Mouse (Mus musculus): ENCODE results near the gene Zfp592. TPM values are rescaled to one million over a fixed set of nuclear protein-coding genes. Genes with fewer than 3 reads are reported as not detected.

The Zfp592 gene
- 12.4 and 13.4 TPM in 2 replicates for polyA plus RNA-seq (2014; fragmentation: Nextera tagmentation; extraction: Ambion mirVana)

GRCm38 (mm10) chr7:80992980-80993833 is at the start of gene Zfp592:
Gene Zfp592, plus strand, starts transcription at chr7:80993681.
- Histone ChIP-seq H3K9me3 (replicated peaks; ENCODE audit: control insufficient read depth, low read length) (no peaks in the 10 kb centered on the region), H3K4me2 (peak within 1 kb of the TSS; percentile 80), H3K27ac (ENCODE audit: low read depth, low read length) (peak within 1 kb of the TSS; percentile 97), H3K4me1 (ENCODE audit: control insufficient read depth, insufficient read depth, low read length) (peaks cover 30% of the 10 kb centered on the region), H3K27me3 (ENCODE audit: control insufficient read depth, insufficient read depth, low read length) (no peaks in the 10 kb centered on the region), H3K9ac (ENCODE audit: low read depth, low read length) (peak within 1 kb of the TSS; percentile 98), H3K4me3 (ENCODE audit: low read depth, low read length) (peak within 1 kb of the TSS; percentile 94), H3K36me3 (ENCODE audit: control insufficient read depth, insufficient read depth, low read length) (no peaks in the 10 kb centered on the region)
- under 1% methylated on average over 75 of the region's 102 CpGs for WGBS (ENCODE audit: insufficient replicate concordance)
- ATAC-seq (replicated peaks; ENCODE audit: insufficient number of reproducible peaks, low FRiP score, low TSS enrichment): peak; percentile 89

GRCm38 (mm10) chr7:80947445-80948350 is 45.8 kb upstream of the Zfp592 start, which contains the start of gene Sec11a:
Gene Sec11a, minus strand, starts transcription at chr7:80947780.
- peaks cover 7% of the 10 kb centered on the region for H3K4me1 ChIP-seq (ENCODE audit: control insufficient read depth, insufficient read depth, low read length)
- no peaks in the 10 kb centered on the region for H3K36me3 ChIP-seq (ENCODE audit: control insufficient read depth, insufficient read depth, low read length)
- peak within 1 kb of the TSS; percentile 88 for H3K9ac ChIP-seq (ENCODE audit: low read depth, low read length)
- peak; percentile 100 for ATAC-seq (replicated peaks; ENCODE audit: insufficient number of reproducible peaks, low FRiP score, low TSS enrichment)
- no peaks in the 10 kb centered on the region for H3K9me3 ChIP-seq (replicated peaks; ENCODE audit: control insufficient read depth, low read length)
- peak within 1 kb of the TSS; percentile 96 for H3K27ac ChIP-seq (ENCODE audit: low read depth, low read length)
- H3K4me3 ChIP-seq (ENCODE audit: low read depth, low read length): peak within 1 kb of the TSS; percentile 79
- peak within 1 kb of the TSS; percentile 70 for H3K4me2 ChIP-seq
- no peaks in the 10 kb centered on the region for H3K27me3 ChIP-seq (ENCODE audit: control insufficient read depth, insufficient read depth, low read length)
- WGBS (ENCODE audit: insufficient replicate concordance): 3% methylated on average over 44 of the region's 44 CpGs

- 81% methylated on average over 4 of the region's 4 CpGs for WGBS (ENCODE audit: insufficient replicate concordance)
- ATAC-seq (replicated peaks; ENCODE audit: insufficient number of reproducible peaks, low FRiP score, low TSS enrichment): no peak
- Histone ChIP-seq H3K9ac (ENCODE audit: low read depth, low read length) (no peak overlapping the region), H3K27ac (ENCODE audit: low read depth, low read length) (no peak overlapping the region), H3K9me3 (replicated peaks; ENCODE audit: control insufficient read depth, low read length) (no peaks in the 10 kb centered on the region), H3K4me1 (ENCODE audit: control insufficient read depth, insufficient read depth, low read length) (peaks cover 2% of the 10 kb centered on the region; the same call in 1 of the 2 replicates), H3K27me3 (ENCODE audit: control insufficient read depth, insufficient read depth, low read length) (no peaks in the 10 kb centered on the region), H3K4me2 (no peak overlapping the region), H3K4me3 (ENCODE audit: low read depth, low read length) (no peak overlapping the region), H3K36me3 (ENCODE audit: control insufficient read depth, insufficient read depth, low read length) (no peaks in the 10 kb centered on the region)
Measured at GRCm38 (mm10) chr7:80951461-80951860, 42.0 kb upstream of the Zfp592 start.

GRCm38 (mm10) chr7:80952140-80952539 is 41.3 kb upstream of the Zfp592 start:
- no peaks in the 10 kb centered on the region for H3K36me3 ChIP-seq (ENCODE audit: control insufficient read depth, insufficient read depth, low read length)
- no peak overlapping the region for H3K4me2 ChIP-seq
- ATAC-seq (replicated peaks; ENCODE audit: insufficient number of reproducible peaks, low FRiP score, low TSS enrichment): no peak
- WGBS (ENCODE audit: insufficient replicate concordance): 53% methylated on average over 3 of the region's 3 CpGs
- H3K27ac ChIP-seq (ENCODE audit: low read depth, low read length): no peak overlapping the region
- no peaks in the 10 kb centered on the region for H3K9me3 ChIP-seq (replicated peaks; ENCODE audit: control insufficient read depth, low read length)
- H3K4me3 ChIP-seq (ENCODE audit: low read depth, low read length): no peak overlapping the region
- H3K9ac ChIP-seq (ENCODE audit: low read depth, low read length): no peak overlapping the region
- no peaks in the 10 kb centered on the region for H3K4me1 ChIP-seq (ENCODE audit: control insufficient read depth, insufficient read depth, low read length)
- H3K27me3 ChIP-seq (ENCODE audit: control insufficient read depth, insufficient read depth, low read length): no peaks in the 10 kb centered on the region

GRCm38 (mm10) chr7:80954251-80954650 is 39.2 kb upstream of the Zfp592 start:
- Histone ChIP-seq H3K27me3 (ENCODE audit: control insufficient read depth, insufficient read depth, low read length) (no peaks in the 10 kb centered on the region), H3K4me3 (ENCODE audit: low read depth, low read length) (no peak overlapping the region), H3K9ac (ENCODE audit: low read depth, low read length) (no peak overlapping the region), H3K9me3 (replicated peaks; ENCODE audit: control insufficient read depth, low read length) (no peaks in the 10 kb centered on the region), H3K27ac (ENCODE audit: low read depth, low read length) (no peak overlapping the region), H3K4me2 (no peak overlapping the region), H3K4me1 (ENCODE audit: control insufficient read depth, insufficient read depth, low read length) (no peaks in the 10 kb centered on the region), H3K36me3 (ENCODE audit: control insufficient read depth, insufficient read depth, low read length) (no peaks in the 10 kb centered on the region)
- 69% methylated on average over 2 of the region's 2 CpGs for WGBS (ENCODE audit: insufficient replicate concordance)
- no peak for ATAC-seq (replicated peaks; ENCODE audit: insufficient number of reproducible peaks, low FRiP score, low TSS enrichment)

GRCm38 (mm10) chr7:80956891-80957290 is 36.6 kb upstream of the Zfp592 start:
- H3K4me3 ChIP-seq (ENCODE audit: low read depth, low read length): no peak overlapping the region
- WGBS (ENCODE audit: insufficient replicate concordance): 81% methylated on average over 2 of the region's 2 CpGs
- H3K36me3 ChIP-seq (ENCODE audit: control insufficient read depth, insufficient read depth, low read length): no peaks in the 10 kb centered on the region
- no peaks in the 10 kb centered on the region for H3K4me1 ChIP-seq (ENCODE audit: control insufficient read depth, insufficient read depth, low read length)
- H3K4me2 ChIP-seq: no peak overlapping the region
- H3K27ac ChIP-seq (ENCODE audit: low read depth, low read length): no peak overlapping the region
- no peak overlapping the region for H3K9ac ChIP-seq (ENCODE audit: low read depth, low read length)
- H3K27me3 ChIP-seq (ENCODE audit: control insufficient read depth, insufficient read depth, low read length): no peaks in the 10 kb centered on the region
- no peaks in the 10 kb centered on the region for H3K9me3 ChIP-seq (replicated peaks; ENCODE audit: control insufficient read depth, low read length)
- no peak for ATAC-seq (replicated peaks; ENCODE audit: insufficient number of reproducible peaks, low FRiP score, low TSS enrichment)

- ATAC-seq (replicated peaks; ENCODE audit: insufficient number of reproducible peaks, low FRiP score, low TSS enrichment): no peak
- H3K9ac ChIP-seq (ENCODE audit: low read depth, low read length): no peak overlapping the region
- 63% methylated on average over 3 of the region's 3 CpGs for WGBS (ENCODE audit: insufficient replicate concordance)
- H3K4me3 ChIP-seq (ENCODE audit: low read depth, low read length): no peak overlapping the region
- no peaks in the 10 kb centered on the region for H3K4me1 ChIP-seq (ENCODE audit: control insufficient read depth, insufficient read depth, low read length)
- no peaks in the 10 kb centered on the region for H3K27me3 ChIP-seq (ENCODE audit: control insufficient read depth, insufficient read depth, low read length)
- no peaks in the 10 kb centered on the region for H3K9me3 ChIP-seq (replicated peaks; ENCODE audit: control insufficient read depth, low read length)
- no peaks in the 10 kb centered on the region for H3K36me3 ChIP-seq (ENCODE audit: control insufficient read depth, insufficient read depth, low read length)
- no peak overlapping the region for H3K4me2 ChIP-seq
- H3K27ac ChIP-seq (ENCODE audit: low read depth, low read length): no peak overlapping the region
Measured at GRCm38 (mm10) chr7:80959003-80959402, 34.5 kb upstream of the Zfp592 start.

- no peak overlapping the region for H3K4me2 ChIP-seq
- WGBS (ENCODE audit: insufficient replicate concordance): 74% methylated on average over 6 of the region's 6 CpGs
- no peak overlapping the region for H3K9ac ChIP-seq (ENCODE audit: low read depth, low read length)
- no peak overlapping the region for H3K27ac ChIP-seq (ENCODE audit: low read depth, low read length)
- no peaks in the 10 kb centered on the region for H3K4me1 ChIP-seq (ENCODE audit: control insufficient read depth, insufficient read depth, low read length)
- H3K36me3 ChIP-seq (ENCODE audit: control insufficient read depth, insufficient read depth, low read length): no peaks in the 10 kb centered on the region
- H3K9me3 ChIP-seq (replicated peaks; ENCODE audit: control insufficient read depth, low read length): no peaks in the 10 kb centered on the region
- H3K27me3 ChIP-seq (ENCODE audit: control insufficient read depth, insufficient read depth, low read length): no peaks in the 10 kb centered on the region
- no peak overlapping the region for H3K4me3 ChIP-seq (ENCODE audit: low read depth, low read length)
- ATAC-seq (replicated peaks; ENCODE audit: insufficient number of reproducible peaks, low FRiP score, low TSS enrichment): no peak
Measured at GRCm38 (mm10) chr7:80962799-80963198, 30.7 kb upstream of the Zfp592 start.
